Mouse (Mus musculus): ENCODE measurements around the gene A4gnt.

DNA sequence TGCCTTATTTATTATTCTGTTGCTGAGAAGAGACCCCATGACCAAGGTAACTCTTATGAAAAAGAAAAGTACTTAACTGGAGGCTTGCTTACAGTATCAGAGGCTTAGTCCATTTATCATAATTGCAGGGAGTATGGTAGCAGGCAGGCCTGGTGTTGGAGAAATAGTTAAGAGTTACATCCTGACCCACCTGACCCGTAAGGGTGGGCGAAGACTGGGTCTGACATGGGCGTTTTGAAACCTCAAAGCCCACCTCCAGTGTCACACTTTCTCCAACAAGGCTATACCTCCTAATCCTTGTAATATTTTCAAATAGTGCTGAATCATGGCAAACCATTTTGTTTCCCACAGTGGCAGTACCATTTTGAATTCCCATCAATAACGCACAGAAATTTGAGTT, 16.3 kb downstream of the A4gnt start:
- TF ChIP-seq ZC3H11A (IDR thresholded peaks at IDR 0.05; ENCODE audit: borderline replicate concordance, low read depth, low read length) = no peak
- no peak for TF ChIP-seq MAFK (IDR thresholded peaks at IDR 0.05; ENCODE audit: insufficient read depth, low read depth, low read length)
